Comparison of ENCODE assay signal across 22 mouse cellular contexts in genomic region chr2:145874879-145875482, GRCm38 (mm10). TPM values are rescaled to one million over a fixed set of nuclear protein-coding genes. Genes with fewer than 3 reads are reported as not detected.
DNase-seq lines count a peak whose midpoint lies in the region; ATAC-seq lines count a peak whose summit lies in the region.
"Had no signal": no experiment of that assay in that cellular context is flagged by ENCODE, and none has a peak within 500 bp of the region (broad histone marks: within the 10 kb centered on the region; RNA-seq: fewer than 3 reads in every experiment).

No protein-coding gene starts in this region.

- H3K27me3 ChIP-seq in midbrain, embryonic 11.5 days (ENCODE audit: control insufficient read depth, insufficient read depth, low read length): no peaks in the 10 kb centered on the region
- H3K27me3 ChIP-seq in midbrain, embryonic 13.5 days: no peaks in the 10 kb centered on the region
- H3K27me3 ChIP-seq in stomach, embryonic 14.5 days (ENCODE audit: control insufficient read depth, insufficient read depth, low read length): no peaks in the 10 kb centered on the region
- H3K27me3 ChIP-seq in stomach, embryonic 16.5 days (ENCODE audit: control insufficient read depth, insufficient read depth, low read length): no peaks in the 10 kb centered on the region
- no peaks in the 10 kb centered on the region for H3K27me3 ChIP-seq in kidney, embryonic 14.5 days (ENCODE audit: control insufficient read depth, insufficient read depth, low read length)
- H3K27me3 ChIP-seq in forebrain, embryonic 12.5 days: no peaks in the 10 kb centered on the region
- H3K27me3 ChIP-seq: embryonic facial prominence, embryonic 12.5 days; Patski had no signal

- H3K4me1 ChIP-seq in midbrain, embryonic 11.5 days (ENCODE audit: control insufficient read depth, insufficient read depth, low read length): no peaks in the 10 kb centered on the region
- H3K4me1 ChIP-seq in midbrain, embryonic 13.5 days (replicated peaks): no peaks in the 10 kb centered on the region
- peaks cover 9% of the 10 kb centered on the region; the same call in 1 of the 2 replicates for H3K4me1 ChIP-seq in stomach, embryonic 14.5 days (ENCODE audit: control insufficient read depth, insufficient read depth, low read length)
- peaks cover 8% of the 10 kb centered on the region for H3K4me1 ChIP-seq in stomach, embryonic 16.5 days (ENCODE audit: control insufficient read depth, insufficient read depth, low read length)
- H3K4me1 ChIP-seq in kidney, embryonic 14.5 days (ENCODE audit: control insufficient read depth, insufficient read depth, low read length): no peaks in the 10 kb centered on the region
- no peaks in the 10 kb centered on the region for H3K4me1 ChIP-seq in forebrain, embryonic 12.5 days
- H3K4me1 ChIP-seq: embryonic facial prominence, embryonic 10.5 days; embryonic facial prominence, embryonic 12.5 days had no signal

- H3K4me3 ChIP-seq in midbrain, embryonic 11.5 days (ENCODE audit: low read depth, low read length): no peak overlapping the region
- H3K4me3 ChIP-seq in midbrain, embryonic 13.5 days (replicated peaks): no peak overlapping the region
- H3K4me3 ChIP-seq in stomach, embryonic 14.5 days (ENCODE audit: low read depth, low read length): no peak overlapping the region
- no peak overlapping the region for H3K4me3 ChIP-seq in stomach, embryonic 16.5 days (replicated peaks; ENCODE audit: low read length)
- no peak overlapping the region for H3K4me3 ChIP-seq in kidney, embryonic 14.5 days (ENCODE audit: low read length)
- no peak overlapping the region for H3K4me3 ChIP-seq in forebrain, embryonic 12.5 days (replicated peaks)
- H3K4me3 ChIP-seq: embryonic facial prominence, embryonic 10.5 days; embryonic facial prominence, embryonic 12.5 days had no signal

- WGBS in midbrain, embryonic 11.5 days: 62% methylated on average over 3 of the region's 3 CpGs
- 78% methylated on average over 3 of the region's 3 CpGs for WGBS in midbrain, embryonic 13.5 days
- WGBS in stomach, embryonic 14.5 days: 43% methylated on average over 3 of the region's 3 CpGs
- 38% methylated on average over 3 of the region's 3 CpGs for WGBS in stomach, embryonic 16.5 days
- WGBS in kidney, embryonic 14.5 days: 68% methylated on average over 3 of the region's 3 CpGs
- WGBS in forebrain, embryonic 12.5 days: 80% methylated on average over 3 of the region's 3 CpGs

- H3K9ac ChIP-seq in midbrain, embryonic 11.5 days (ENCODE audit: low read length): no peak overlapping the region
- no peak overlapping the region for H3K9ac ChIP-seq in midbrain, embryonic 13.5 days (replicated peaks)
- no peak overlapping the region for H3K9ac ChIP-seq in stomach, embryonic 14.5 days (replicated peaks; ENCODE audit: low read depth, low read length)
- no peak overlapping the region for H3K9ac ChIP-seq in stomach, embryonic 16.5 days (ENCODE audit: low read length)
- no peak overlapping the region for H3K9ac ChIP-seq in kidney, embryonic 14.5 days (ENCODE audit: low read depth, low read length)
- no peak overlapping the region for H3K9ac ChIP-seq in forebrain, embryonic 12.5 days
- H3K9ac ChIP-seq: embryonic facial prominence, embryonic 12.5 days had no signal

- ATAC-seq in midbrain, embryonic 11.5 days (ENCODE audit: low FRiP score): no peak
- no peak for ATAC-seq in midbrain, embryonic 13.5 days
- ATAC-seq in stomach, embryonic 14.5 days (ENCODE audit: insufficient number of reproducible peaks, insufficient read depth, low FRiP score, low read depth): peak; percentile 86
- peak; percentile 64 for ATAC-seq in stomach, embryonic 16.5 days (ENCODE audit: insufficient read depth, low FRiP score)
- no peak for ATAC-seq in kidney, embryonic 14.5 days (ENCODE audit: low FRiP score, low TSS enrichment)
- no peak for ATAC-seq in forebrain, embryonic 12.5 days (ENCODE audit: low FRiP score)
- ATAC-seq: activated CD4-positive, CD25-positive, alpha-beta regulatory T cell, adult 4 months; forebrain, embryonic 14.5 days; forebrain, embryonic 16.5 days; Patski had no signal

- no peak overlapping the region for H3K27ac ChIP-seq in midbrain, embryonic 11.5 days (ENCODE audit: low read depth, low read length)
- H3K27ac ChIP-seq in midbrain, embryonic 13.5 days: no peak overlapping the region
- H3K27ac ChIP-seq in stomach, embryonic 14.5 days (ENCODE audit: low read length): no peak overlapping the region
- H3K27ac ChIP-seq in stomach, embryonic 16.5 days (ENCODE audit: low read length): peak overlapping the region; percentile 21
- no peak overlapping the region for H3K27ac ChIP-seq in kidney, embryonic 14.5 days (ENCODE audit: low read depth, low read length)
- no peak overlapping the region for H3K27ac ChIP-seq in forebrain, embryonic 12.5 days
- H3K27ac ChIP-seq: embryonic facial prominence, embryonic 10.5 days; embryonic facial prominence, embryonic 12.5 days had no signal

- H3K4me2 ChIP-seq in midbrain, embryonic 11.5 days: no peak overlapping the region
- no peak overlapping the region for H3K4me2 ChIP-seq in midbrain, embryonic 13.5 days (replicated peaks)
- H3K4me2 ChIP-seq in stomach, embryonic 14.5 days (replicated peaks; ENCODE audit: low read depth, low read length): no peak overlapping the region
- H3K4me2 ChIP-seq in stomach, embryonic 16.5 days (ENCODE audit: low read depth, low read length): no peak overlapping the region
- no peak overlapping the region for H3K4me2 ChIP-seq in kidney, embryonic 14.5 days (replicated peaks; ENCODE audit: low read depth, low read length)
- H3K4me2 ChIP-seq in forebrain, embryonic 12.5 days: no peak overlapping the region
- H3K4me2 ChIP-seq: embryonic facial prominence, embryonic 12.5 days had no signal

- peak; percentile 31 for DNase-seq in midbrain, embryonic 11.5 days (ENCODE audit: low spot score, missing footprints)
- DNase-seq in urinary bladder, postnatal 14 days (ENCODE audit: low spot score): no peak
- DNase-seq: adrenal gland, adult 8-10 months; adrenal gland, postnatal 14 days; adrenal gland, postnatal 36 days; cerebellum, adult 11-12 months; cerebellum, adult 2 months; cerebellum, adult 9-10 months; cerebellum, postnatal 10 days; cerebellum, postnatal 25 days had no signal

- no peaks in the 10 kb centered on the region for H3K9me3 ChIP-seq in midbrain, embryonic 11.5 days (ENCODE audit: control insufficient read depth, low read length)
- H3K9me3 ChIP-seq in midbrain, embryonic 13.5 days: no peaks in the 10 kb centered on the region
- no peaks in the 10 kb centered on the region for H3K9me3 ChIP-seq in stomach, embryonic 14.5 days (ENCODE audit: control insufficient read depth, low read depth, low read length)
- no peaks in the 10 kb centered on the region for H3K9me3 ChIP-seq in stomach, embryonic 16.5 days (replicated peaks; ENCODE audit: control insufficient read depth, low read length)
- H3K9me3 ChIP-seq in kidney, embryonic 14.5 days (ENCODE audit: control insufficient read depth, low read length): no peaks in the 10 kb centered on the region
- no peaks in the 10 kb centered on the region for H3K9me3 ChIP-seq in forebrain, embryonic 12.5 days
- H3K9me3 ChIP-seq: embryonic facial prominence, embryonic 10.5 days; embryonic facial prominence, embryonic 12.5 days had no signal

- H3K36me3 ChIP-seq in midbrain, embryonic 11.5 days (ENCODE audit: control insufficient read depth, insufficient read depth, low read length): 0 out of 2 replicates have a peak, but pooled peaks cover 2% of the 10 kb centered on the region
- peaks cover 11% of the 10 kb centered on the region for H3K36me3 ChIP-seq in midbrain, embryonic 13.5 days
- peaks cover 28% of the 10 kb centered on the region for H3K36me3 ChIP-seq in stomach, embryonic 14.5 days (ENCODE audit: control insufficient read depth, insufficient read depth, low read length)
- peaks cover 19% of the 10 kb centered on the region for H3K36me3 ChIP-seq in stomach, embryonic 16.5 days (ENCODE audit: control insufficient read depth, insufficient read depth, low read length)
- H3K36me3 ChIP-seq in kidney, embryonic 14.5 days (ENCODE audit: control insufficient read depth, insufficient read depth, low read length): peaks cover 27% of the 10 kb centered on the region
- H3K36me3 ChIP-seq in forebrain, embryonic 12.5 days (replicated peaks): 0 out of 2 replicates have a peak, but pooled peaks cover 6% of the 10 kb centered on the region
- H3K36me3 ChIP-seq: G1E had no signal

RNA-seq across cellular contexts. Expression of gene Naa20, which starts 26.9 kb away (rescaled TPM):
- polyA plus RNA-seq in midbrain, embryonic 11.5 days (2014; fragmentation: Nextera tagmentation; extraction: Ambion mirVana): 147 and 151 TPM in 2 replicates
- 119 and 126 TPM in 2 replicates for polyA plus RNA-seq in midbrain, embryonic 13.5 days (2015; fragmentation: Nextera tagmentation; extraction: Ambion mirVana)
- polyA plus RNA-seq in stomach, embryonic 14.5 days (2014; fragmentation: Nextera tagmentation; extraction: Ambion mirVana): 178 and 195 TPM in 2 replicates
- polyA plus RNA-seq in stomach, embryonic 16.5 days (2015; fragmentation: Nextera tagmentation; extraction: Ambion mirVana): 144 and 160 TPM in 2 replicates
- 205 and 206 TPM in 2 replicates for polyA plus RNA-seq in kidney, embryonic 14.5 days (2014; fragmentation: Nextera tagmentation; extraction: Ambion mirVana)
- polyA plus RNA-seq in forebrain, embryonic 12.5 days (2016; fragmentation: Nextera tagmentation; extraction: Ambion mirVana): 124 and 132 TPM in 2 replicates

RNA-seq across cellular contexts. Expression of gene Cfap61, which starts 59.6 kb away (rescaled TPM):
- 0.87 and 1.2 TPM in 2 replicates for polyA plus RNA-seq in midbrain, embryonic 11.5 days (2014; fragmentation: Nextera tagmentation; extraction: Ambion mirVana)
- 1.7 and 1.8 TPM in 2 replicates for polyA plus RNA-seq in midbrain, embryonic 13.5 days (2015; fragmentation: Nextera tagmentation; extraction: Ambion mirVana)
- not detected in 2 replicates for polyA plus RNA-seq in stomach, embryonic 14.5 days (2014; fragmentation: Nextera tagmentation; extraction: Ambion mirVana)
- polyA plus RNA-seq in stomach, embryonic 16.5 days (2015; fragmentation: Nextera tagmentation; extraction: Ambion mirVana): 0.12 and 0.13 TPM in 2 replicates
- polyA plus RNA-seq in kidney, embryonic 14.5 days (2014; fragmentation: Nextera tagmentation; extraction: Ambion mirVana): 0.49 and 0.73 TPM in 2 replicates
- polyA plus RNA-seq in forebrain, embryonic 12.5 days (2016; fragmentation: Nextera tagmentation; extraction: Ambion mirVana): 1.1 and 1.2 TPM in 2 replicates
- polyA plus RNA-seq: activated CD4-positive, CD25-positive, alpha-beta regulatory T cell, adult 4 months; G1E had no signal

RNA-seq across cellular contexts. Expression of gene Crnkl1, which starts 59.8 kb away (rescaled TPM):
- 44.2 and 46.6 TPM in 2 replicates for polyA plus RNA-seq in midbrain, embryonic 11.5 days (2014; fragmentation: Nextera tagmentation; extraction: Ambion mirVana)
- 33.5 and 35.6 TPM in 2 replicates for polyA plus RNA-seq in midbrain, embryonic 13.5 days (2015; fragmentation: Nextera tagmentation; extraction: Ambion mirVana)
- 24.6 and 28.7 TPM in 2 replicates for polyA plus RNA-seq in stomach, embryonic 14.5 days (2014; fragmentation: Nextera tagmentation; extraction: Ambion mirVana)
- 21.7 and 24.8 TPM in 2 replicates for polyA plus RNA-seq in stomach, embryonic 16.5 days (2015; fragmentation: Nextera tagmentation; extraction: Ambion mirVana)
- polyA plus RNA-seq in kidney, embryonic 14.5 days (2014; fragmentation: Nextera tagmentation; extraction: Ambion mirVana): 28.7 and 31.9 TPM in 2 replicates
- 37.9 and 41.7 TPM in 2 replicates for polyA plus RNA-seq in forebrain, embryonic 12.5 days (2016; fragmentation: Nextera tagmentation; extraction: Ambion mirVana)

Comparison
In these comparisons a context has a peak if more than half of its experiments do, and no peak if none do; other contexts are left out.
1. ATAC-seq: peak in stomach, embryonic 14.5 days (single experiment) and stomach, embryonic 16.5 days (single experiment); none in midbrain, embryonic 11.5 days (single experiment), midbrain, embryonic 13.5 days (single experiment), kidney, embryonic 14.5 days (single experiment) and forebrain, embryonic 12.5 days (single experiment).